Mouse (Mus musculus): Measurements from ENCODE around the gene Rtkn2.

GRCm38 (mm10) chr10:67996171-67996570, 16.8 kb downstream of the Rtkn2 start:
- TF ChIP-seq GATA1 (IDR thresholded peaks at IDR 0.05; ENCODE audit: low read length) (no peak), TAL1 (IDR thresholded peaks at IDR 0.05; ENCODE audit: low read length) (no peak)

Data from erythroblast, embryonic 14.5 days (primary cell).